Mouse (Mus musculus) right cerebral cortex, adult 2 months (tissue): ENCODE measurements at regions not wholly inside any gene's neighbourhood (a gene's known extent, or its start where the extent isn't known, plus 50 kb on each side); places are given as distances from the start of the nearest gene placed in this dataset.
A peak's percentile ranks its signal among the peaks of the same experiment; 100 is the strongest.
"Not testable (repeated sequence)": the region's sequence is repeated elsewhere in the genome, so short reads cannot be mapped to it uniquely, and the experiment has no call there.

ENCODE experiments used
- DNase-seq, 2 experiments: peaks; one replicate each; pipeline ENCODE4 v3.0.0; 2021 to 2022; ENCODE audit warnings: low spot score in 2 of 2

DNA sequence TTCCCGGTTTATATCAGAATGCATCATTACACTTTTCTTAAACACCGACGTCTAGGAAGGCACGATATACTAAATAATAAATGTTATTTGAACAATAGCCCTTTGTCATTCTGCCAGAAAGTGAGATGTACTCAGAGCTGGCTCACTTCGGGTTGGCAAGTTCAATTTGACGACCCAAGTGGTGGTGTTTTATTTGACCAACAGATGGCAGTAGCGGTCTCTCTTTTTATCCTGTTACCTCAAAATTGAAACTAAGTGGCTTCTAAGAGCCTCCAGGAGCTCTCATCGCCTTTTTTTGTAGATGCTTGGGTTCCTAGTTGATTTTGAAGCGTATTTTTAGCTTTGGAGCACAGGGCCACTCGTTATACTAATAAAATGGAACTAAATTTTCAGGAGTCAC is 66.7 kb upstream of the Chmp2b start:
- peak; percentile 77 to 82 for DNase-seq

GRCm38 (mm10) chr16:65631680-65632079 is 69.2 kb upstream of the Chmp2b start:
- DNase-seq, result no peak

GRCm38 (mm10) chr16:65646741-65647140 is 84.2 kb upstream of the Chmp2b start:
- not testable (repeated sequence) for DNase-seq

DNA sequence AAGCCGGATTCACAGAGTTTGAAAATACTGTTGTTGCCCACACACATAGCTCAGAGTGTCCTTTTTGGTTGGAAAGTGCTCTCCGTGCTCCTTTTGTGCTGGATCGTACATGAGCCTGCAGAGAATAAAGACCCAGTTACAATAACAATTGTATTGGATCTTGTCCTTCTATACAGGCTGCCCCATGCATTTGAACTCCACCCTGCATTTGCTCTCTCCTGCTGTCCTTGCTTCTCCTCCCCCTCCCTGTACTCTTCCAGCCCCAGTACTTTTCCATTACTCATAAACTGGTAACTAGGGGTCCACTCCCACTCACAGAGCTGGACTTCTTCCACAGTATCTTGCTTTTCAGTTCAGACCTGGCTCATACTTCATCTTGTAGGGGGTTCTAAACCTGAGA is 86.5 kb upstream of the Chmp2b start:
- no peak for DNase-seq

- no peak for DNase-seq
Measured at GRCm38 (mm10) chr16:65655490-65655889, 93.0 kb upstream of the Chmp2b start.

GRCm38 (mm10) chr16:65657829-65658228 is 95.3 kb upstream of the Chmp2b start:
- no peak for DNase-seq

DNA sequence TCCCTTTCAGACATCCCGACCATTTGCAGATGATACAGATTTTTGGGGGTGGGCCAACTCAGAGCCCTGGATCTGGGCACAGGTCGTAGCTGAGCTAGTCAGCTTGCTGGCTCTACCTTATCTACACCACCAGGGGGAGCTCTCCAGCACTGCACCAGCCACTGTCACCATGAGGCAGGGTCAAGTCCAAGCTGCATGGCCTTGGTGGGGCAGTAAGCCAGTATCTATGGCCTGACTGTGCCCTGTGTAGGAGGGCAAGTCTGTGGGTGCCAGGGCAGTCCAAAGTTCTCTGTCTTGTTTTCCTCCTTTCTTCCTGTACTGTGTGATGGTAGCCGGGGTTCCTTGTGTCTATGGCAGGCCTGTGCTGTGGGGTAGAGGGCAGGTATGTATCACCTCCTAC is 102.3 kb upstream of the Chmp2b start:
- peak in 1 of 2 experiments; percentile 4 for DNase-seq

GRCm38 (mm10) chr16:65672116-65672515 is 109.6 kb upstream of the Chmp2b start:
- no peak for DNase-seq

DNA sequence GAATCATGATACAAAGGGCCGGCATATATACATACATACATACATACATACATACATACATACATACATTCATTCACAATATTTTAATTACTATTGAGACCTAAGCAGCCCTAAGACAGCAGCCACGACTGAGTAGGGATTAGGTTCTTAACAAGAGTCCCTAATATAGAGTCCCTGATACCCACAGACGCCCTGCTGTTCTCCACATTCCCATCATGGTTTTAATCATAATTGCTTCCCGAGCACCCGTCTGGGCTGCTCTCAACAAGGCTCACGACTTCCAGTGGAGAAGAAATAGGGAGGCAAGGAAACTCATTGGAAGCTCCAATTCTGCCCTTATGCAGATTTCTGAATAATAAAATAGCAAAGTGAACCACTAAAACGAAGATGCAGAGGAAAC is 120.6 kb upstream of the Chmp2b start:
- no peak for DNase-seq

GRCm38 (mm10) chr16:65683703-65684320 is 121.3 kb upstream of the Chmp2b start:
- no peak for DNase-seq

GRCm38 (mm10) chr16:65693626-65694025 is 121.4 kb upstream of the Vgll3 start:
- DNase-seq, result no peak

- no peak for DNase-seq
Measured at GRCm38 (mm10) chr16:65715631-65716030, 99.4 kb upstream of the Vgll3 start.

DNA sequence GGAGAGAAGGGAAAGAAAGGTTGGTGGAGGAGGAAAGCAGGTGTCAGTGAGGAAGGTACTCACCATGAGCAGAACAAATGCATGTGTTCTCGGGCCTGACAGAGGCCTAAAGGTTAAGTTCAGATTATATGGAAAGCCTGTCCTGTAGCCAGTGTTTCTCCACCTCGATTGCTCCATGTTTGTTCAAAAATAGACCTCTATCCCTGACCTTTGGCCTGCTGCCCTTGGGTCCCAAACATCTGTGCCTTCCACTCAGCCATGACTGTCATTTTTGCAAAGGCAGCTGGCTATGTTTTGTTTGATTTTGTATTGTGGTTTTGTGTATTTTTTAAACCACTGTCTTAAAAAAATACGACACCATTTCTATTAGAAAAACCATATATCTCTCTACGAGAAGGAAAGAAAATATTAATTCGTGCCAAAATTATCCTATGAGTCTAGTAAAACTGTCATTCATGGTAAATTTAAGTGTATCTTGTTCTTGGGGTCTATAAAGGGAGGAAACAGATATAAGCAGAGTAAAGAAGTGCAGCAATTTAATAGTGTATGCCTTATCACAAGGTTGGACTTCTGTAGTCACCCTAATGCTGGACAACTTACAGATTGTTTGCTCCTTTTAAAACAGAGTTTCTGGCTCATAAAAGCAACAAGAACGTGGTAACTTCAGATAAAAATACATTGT is 96.1 kb upstream of the Vgll3 start:
- no peak for DNase-seq

DNA sequence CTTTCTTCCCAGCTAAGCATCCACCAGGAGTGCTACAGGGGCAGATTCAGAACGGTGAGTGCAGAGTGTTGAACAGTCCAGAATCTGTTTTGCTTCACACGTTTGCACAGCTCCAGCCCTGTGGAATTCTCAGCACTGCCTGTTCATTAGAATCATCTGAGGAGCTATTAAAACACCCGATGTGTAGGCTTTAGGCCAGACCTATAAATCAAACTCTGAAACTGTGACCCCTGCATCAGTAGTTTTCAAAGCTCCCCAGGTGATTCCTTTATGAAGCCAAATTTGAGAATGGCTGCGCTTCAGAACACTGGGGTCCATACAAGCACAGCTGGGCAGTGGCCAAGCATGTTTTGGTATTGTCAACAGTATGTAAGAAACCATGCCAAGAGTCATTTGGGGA is 94.1 kb upstream of the Vgll3 start:
- no peak for DNase-seq

- no peak for DNase-seq
Measured at GRCm38 (mm10) chr16:65725559-65726269, 89.3 kb upstream of the Vgll3 start.

- no peak for DNase-seq
Measured at GRCm38 (mm10) chr16:65726289-65726688, 88.8 kb upstream of the Vgll3 start.

DNA sequence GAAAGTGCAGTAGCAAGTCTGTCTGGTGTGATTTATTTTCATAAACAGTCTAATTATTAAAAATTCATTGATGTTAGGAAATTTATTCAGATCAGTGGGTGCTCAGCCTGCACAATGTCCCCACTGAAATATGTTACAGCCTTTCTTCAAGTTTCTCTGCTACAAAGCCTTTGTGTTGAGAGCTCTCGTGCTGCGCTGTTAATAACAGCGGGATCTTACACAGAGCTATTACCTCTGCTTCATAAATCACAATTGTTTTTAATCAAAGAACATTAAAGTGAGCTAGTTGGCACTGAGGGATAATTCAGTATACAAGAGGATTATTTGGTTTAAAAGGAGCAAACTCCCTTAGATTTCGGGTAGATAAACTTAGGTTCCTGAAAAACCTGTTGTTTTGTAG is 85.7 kb upstream of the Vgll3 start:
- no peak for DNase-seq

DNA sequence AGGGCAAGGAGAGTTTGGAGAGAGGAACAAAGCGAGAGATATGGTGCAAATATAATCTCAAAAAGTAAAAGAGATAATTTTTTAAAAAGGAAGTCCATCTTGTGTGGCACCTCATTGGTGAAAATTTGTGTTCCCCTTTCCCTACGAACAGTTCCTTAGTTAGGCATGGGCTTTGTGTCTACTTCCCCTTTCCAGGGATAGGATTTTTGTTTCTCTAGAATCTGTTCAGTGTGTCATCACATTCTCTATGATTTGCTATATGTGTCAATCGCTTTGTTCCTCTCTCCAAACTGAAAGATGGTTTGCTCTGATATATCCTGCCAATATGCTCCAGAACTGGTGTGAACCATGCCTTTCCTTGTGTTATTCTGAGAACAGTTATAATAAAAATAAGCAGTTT is 75.4 kb upstream of the Vgll3 start:
- no peak for DNase-seq

- no peak for DNase-seq
Measured at GRCm38 (mm10) chr16:65742951-65743350, 72.1 kb upstream of the Vgll3 start.

- DNase-seq, result no peak
Measured at GRCm38 (mm10) chr16:65755667-65756066, 59.4 kb upstream of the Vgll3 start.
